Mouse (Mus musculus) CD4-positive, CD25-positive, alpha-beta regulatory T cell, adult 4 months (primary cell): ENCODE measurements around the gene Olfr615. TPM values are rescaled to one million over a fixed set of nuclear protein-coding genes. Genes with fewer than 3 reads are reported as not detected.
"Not testable (repeated sequence)": the region's sequence is repeated elsewhere in the genome, so short reads cannot be mapped to it uniquely, and the experiment has no call there.

Experiments used
- ATAC-seq: one replicate; pipeline ENCODE4 v1.8.0; 2017
- polyA plus RNA-seq, 2 experiments: library from polyadenylated mRNA; unstranded; fragments of 100-300 nt; shearing (Covaris generic); gene quantifications; one replicate each; pipeline ENCODE4 v1.2.1; 2017

Olfr615 gene
- not detected for polyA plus RNA-seq

DNA sequence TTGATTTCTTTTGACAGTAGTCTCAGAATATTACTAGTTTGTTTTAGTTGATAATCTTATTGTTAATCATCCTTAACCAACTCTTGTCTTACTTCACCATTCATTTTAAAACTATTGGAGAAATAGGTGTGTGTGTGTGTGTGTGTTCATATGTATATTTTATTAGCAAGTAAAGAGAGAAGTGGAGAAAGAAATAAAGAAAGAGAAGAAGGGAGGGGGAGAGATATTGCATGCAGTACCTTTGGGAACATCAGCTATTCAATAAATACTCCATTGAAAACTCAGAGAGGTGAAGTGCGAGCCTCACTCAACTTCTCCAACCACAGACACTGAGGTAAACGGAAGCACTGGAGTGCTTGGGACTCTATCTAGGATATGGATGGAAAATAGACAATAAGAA lies at the start of gene Olfr615:
TSS of gene Olfr615 (plus strand) at position 301 of the 400 bp plus-strand sequence.
- ATAC-seq, result no peak

DNA sequence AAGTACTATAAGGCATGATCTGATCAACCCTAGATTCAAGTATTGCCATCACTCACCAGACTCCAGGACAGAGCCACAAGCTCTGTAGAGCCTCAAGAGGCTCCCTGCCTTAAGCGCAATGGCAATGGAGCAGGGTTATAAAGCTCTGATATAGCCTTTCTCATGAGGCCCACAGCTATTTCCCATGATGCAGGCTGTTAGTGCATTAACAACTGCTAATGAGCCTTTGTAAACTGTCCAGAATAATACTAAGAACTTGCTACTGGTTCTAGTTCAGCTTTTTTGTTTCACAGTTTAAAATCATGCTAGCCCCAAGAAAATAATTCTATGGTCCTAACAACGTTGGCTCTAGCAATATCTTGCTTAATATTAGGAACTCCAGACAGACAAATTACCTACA lies 43.9 kb upstream of the Olfr615 start, which contains the start of gene Olfr610:
TSS of gene Olfr610 (minus strand) at position 101 of the 400 bp plus-strand sequence.
- ATAC-seq, result no peak

DNA sequence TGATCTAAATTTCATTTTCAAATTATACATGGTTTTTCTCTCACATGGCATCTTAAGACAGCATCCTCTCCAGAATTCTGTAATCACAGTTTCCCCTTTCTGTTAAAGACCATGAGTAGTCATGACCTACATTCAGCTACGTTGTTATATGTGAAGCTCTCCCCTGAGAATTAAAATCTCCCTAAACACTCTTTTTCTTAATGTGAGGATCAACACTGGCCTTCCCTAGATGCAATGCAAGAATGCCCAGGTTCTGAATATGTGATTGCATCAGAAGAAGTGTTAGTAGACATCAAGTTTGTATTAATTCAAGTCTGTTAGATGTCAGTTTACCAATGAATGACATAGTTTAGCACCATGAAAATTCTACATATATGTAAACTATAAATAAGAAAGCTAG lies 35.1 kb upstream of the Olfr615 start, which contains the start of gene Olfr611:
TSS of gene Olfr611 (minus strand) at position 101 of the 400 bp plus-strand sequence.
- ATAC-seq, result not testable (repeated sequence)

DNA sequence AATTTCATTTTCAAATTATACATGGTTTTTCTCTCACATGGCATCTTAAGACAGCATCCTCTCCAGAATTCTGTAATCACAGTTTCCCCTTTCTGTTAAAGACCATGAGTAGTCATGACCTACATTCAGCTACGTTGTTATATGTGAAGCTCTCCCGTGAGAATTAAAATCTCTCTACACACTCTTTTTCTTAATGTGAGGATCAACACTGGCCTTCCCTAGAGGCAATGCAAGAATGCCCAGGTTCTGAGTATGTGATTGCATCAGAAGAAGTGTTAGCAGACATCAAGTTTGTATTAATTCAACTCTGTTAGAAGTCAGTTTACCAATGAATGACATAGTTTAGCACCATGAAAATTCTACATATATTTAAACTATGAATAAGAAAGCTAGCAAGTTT lies 13.3 kb upstream of the Olfr615 start, which contains the start of gene Olfr612:
TSS of gene Olfr612 (minus strand) at position 101 of the 400 bp plus-strand sequence.
- not testable (repeated sequence) for ATAC-seq

DNA sequence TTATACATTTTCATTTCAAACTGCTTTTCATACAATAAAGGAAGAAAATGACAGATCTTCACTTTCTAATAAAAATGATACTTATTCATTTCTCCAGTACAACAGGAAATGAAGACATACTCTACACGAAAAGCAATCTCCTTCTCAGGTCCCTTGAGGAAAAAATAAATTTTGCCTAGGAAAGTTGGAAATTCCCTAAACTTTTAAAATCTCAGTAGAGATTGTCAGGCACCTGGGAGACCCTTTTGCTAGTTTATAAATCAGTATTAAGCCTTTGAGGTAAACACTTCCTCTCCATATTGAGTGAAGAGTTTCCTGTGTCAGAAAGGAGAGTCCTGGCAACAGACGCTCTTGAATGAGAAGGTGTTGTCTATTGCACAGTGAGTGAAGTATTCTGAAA lies 8.1 kb upstream of the Olfr615 start, which contains the start of gene Olfr613:
TSS of gene Olfr613 (plus strand) at position 301 of the 400 bp plus-strand sequence.
- ATAC-seq, result no peak

DNA sequence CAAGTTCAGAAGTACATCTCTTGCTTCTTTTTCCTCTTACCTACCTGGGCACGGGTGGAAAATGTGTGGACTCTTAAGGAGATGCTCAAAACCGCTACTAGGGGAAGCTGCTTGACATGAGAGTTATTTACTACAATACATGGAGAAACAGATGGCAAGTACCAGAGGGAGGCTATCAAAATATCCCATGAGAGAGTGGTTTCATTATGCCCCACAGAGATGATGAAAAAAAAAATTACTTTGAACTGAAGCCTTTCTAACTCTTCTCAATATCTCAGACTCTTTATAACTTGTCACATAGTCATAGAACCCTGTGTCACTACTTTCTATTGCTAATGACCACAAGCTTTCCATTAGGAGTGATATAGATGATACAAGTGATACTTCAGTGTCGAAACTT lies 13.2 kb downstream of the Olfr615 start, which contains the start of gene Olfr616:
TSS of gene Olfr616 (minus strand) at position 101 of the 400 bp plus-strand sequence.
- no peak for ATAC-seq

DNA sequence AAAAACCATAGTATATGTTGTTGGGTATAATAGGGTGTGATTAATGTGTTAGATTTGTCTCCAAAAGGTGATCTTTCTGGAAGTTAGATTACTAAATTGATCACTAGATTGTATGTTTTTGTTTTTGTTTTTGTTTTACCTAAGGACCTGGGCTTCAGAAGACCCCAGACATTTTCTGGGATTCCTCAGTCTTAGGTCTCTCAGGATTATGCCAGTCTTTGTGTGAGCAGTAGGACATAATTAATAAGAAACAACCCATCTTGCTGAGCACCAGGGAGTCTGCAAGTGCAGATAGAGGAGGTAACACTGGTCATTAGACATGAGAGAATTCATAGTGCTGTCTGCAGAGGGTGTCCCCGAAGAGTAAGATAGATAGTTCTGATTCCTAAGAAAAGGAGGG lies 16.9 kb downstream of the Olfr615 start, which contains the start of gene Olfr617:
TSS of gene Olfr617 (plus strand) at position 301 of the 400 bp plus-strand sequence.
- no peak for ATAC-seq

DNA sequence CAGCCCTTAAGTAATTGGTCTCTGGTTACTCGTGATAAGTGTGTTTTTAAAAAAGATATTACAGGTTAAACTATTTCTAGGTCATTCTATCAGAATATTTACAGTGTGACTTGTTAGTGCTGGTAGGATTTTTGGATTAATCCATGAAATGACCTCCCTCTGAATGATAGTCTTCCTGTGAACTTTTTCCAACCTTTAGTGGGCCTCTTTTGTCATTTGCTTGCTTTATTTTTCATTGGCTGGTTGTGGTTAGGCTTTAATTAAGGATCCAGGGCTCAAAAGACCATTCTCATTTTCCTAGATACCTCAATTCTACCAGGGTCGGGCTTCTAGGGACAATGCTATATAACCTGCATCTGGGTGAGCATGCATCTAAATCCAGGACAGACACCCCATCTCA lies 33.9 kb downstream of the Olfr615 start, which contains the start of gene Olfr618:
TSS of gene Olfr618 (plus strand) at position 301 of the 400 bp plus-strand sequence.
- no peak for ATAC-seq

DNA sequence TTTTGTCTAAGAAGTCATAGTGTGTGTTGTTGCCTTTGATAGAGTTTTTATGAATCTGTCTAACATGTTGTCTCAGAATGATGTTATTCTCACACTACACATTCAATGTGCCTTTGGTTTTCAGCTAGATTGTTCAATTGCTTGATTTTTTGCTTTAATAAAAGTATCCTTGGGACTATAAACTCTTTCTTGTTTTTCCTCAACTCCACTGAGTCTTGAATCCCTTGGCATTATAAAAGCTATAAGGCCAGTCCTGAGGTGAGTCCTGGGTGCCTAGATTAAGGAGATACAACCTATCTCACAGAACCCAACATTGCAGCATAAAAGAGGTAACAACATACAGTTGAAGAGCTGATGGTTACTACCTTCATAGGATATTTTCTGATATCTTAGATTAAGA lies 44.4 kb downstream of the Olfr615 start, which contains the start of gene Olfr619:
TSS of gene Olfr619 (plus strand) at position 301 of the 400 bp plus-strand sequence.
- ATAC-seq, result no peak

DNA sequence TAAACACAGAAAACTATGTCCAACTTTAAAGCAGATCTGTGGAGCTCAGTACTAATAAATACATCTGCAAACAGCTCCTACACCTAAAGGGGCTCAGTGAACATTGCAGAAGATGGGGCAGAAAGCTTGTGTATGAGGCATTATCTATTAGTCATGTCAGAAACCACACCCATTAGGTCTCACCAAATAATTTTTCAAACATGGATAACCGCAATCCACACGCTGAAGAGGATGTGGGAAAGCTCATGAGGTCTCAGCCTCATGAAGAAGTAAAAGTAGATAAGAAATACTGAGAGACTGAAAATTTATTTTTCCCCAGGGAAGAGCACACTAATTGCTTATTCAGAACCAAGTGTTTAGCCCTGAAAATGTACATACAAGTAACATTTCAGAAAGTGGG lies 51.5 kb downstream of the Olfr615 start:
- ATAC-seq, result no peak

DNA sequence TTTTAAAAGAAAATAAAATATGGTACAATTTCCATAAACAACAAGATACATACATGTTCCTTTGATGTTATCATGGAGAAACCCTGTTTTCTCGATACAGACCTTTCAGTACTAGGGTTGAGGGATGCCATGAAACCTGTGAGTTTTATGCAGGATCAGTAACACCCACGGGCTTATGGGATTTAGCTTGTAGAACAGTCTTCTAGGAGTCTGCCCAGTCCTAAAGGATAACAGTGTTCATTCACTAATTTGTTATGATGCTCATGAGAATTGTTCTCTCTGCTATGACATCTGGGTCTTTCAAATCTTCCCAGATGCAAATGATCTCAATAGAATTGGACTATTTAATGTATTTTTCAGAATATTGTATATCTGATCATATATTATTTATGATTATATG lies 56.6 kb downstream of the Olfr615 start, which contains the start of gene Olfr620:
TSS of gene Olfr620 (minus strand) at position 101 of the 400 bp plus-strand sequence.
- no peak for ATAC-seq

Other genes with a start within 250 kb of the Olfr615 start
- gene Olfr597, start 239.8 kb upstream of the Olfr615 start, polyA plus RNA-seq, result not detected
- not detected for gene Olfr598, start 232.5 kb upstream of the Olfr615 start, polyA plus RNA-seq
- gene Olfr599, start 220.2 kb upstream of the Olfr615 start, polyA plus RNA-seq, result not detected
- gene Olfr600, start 206.4 kb upstream of the Olfr615 start, polyA plus RNA-seq, result not detected
- gene Olfr601, start 193.4 kb upstream of the Olfr615 start, polyA plus RNA-seq, result under 1 TPM in 1 of 2 experiments, not detected in 1; 0.19 TPM
- under 1 TPM in 1 of 2 experiments, not detected in 1; 0.67 TPM for gene Olfr603, start 169.9 kb upstream of the Olfr615 start, polyA plus RNA-seq
- not detected for gene Usp17lc, start 141.0 kb upstream of the Olfr615 start, polyA plus RNA-seq
- not detected for gene Olfr605, start 110.6 kb upstream of the Olfr615 start, polyA plus RNA-seq
- gene Olfr606, start 107.0 kb upstream of the Olfr615 start, polyA plus RNA-seq, result not detected
- gene Olfr607, start 91.9 kb upstream of the Olfr615 start, polyA plus RNA-seq, result under 1 TPM in 1 of 2 experiments, not detected in 1; 0.12 TPM
- not detected for gene Olfr608, start 86.2 kb upstream of the Olfr615 start, polyA plus RNA-seq
- gene Olfr609, start 58.0 kb upstream of the Olfr615 start, polyA plus RNA-seq, result not detected
- gene Olfr610, start 44.0 kb upstream of the Olfr615 start, polyA plus RNA-seq, result not detected
- not detected for gene Olfr611, start 35.2 kb upstream of the Olfr615 start, polyA plus RNA-seq
- not detected for gene Olfr612, start 13.4 kb upstream of the Olfr615 start, polyA plus RNA-seq
- gene Olfr613, start 8.0 kb upstream of the Olfr615 start, polyA plus RNA-seq, result not detected
- gene Olfr616, start 13.1 kb downstream of the Olfr615 start, polyA plus RNA-seq, result not detected
- gene Olfr617, start 17.0 kb downstream of the Olfr615 start, polyA plus RNA-seq, result not detected
- gene Olfr618, start 34.0 kb downstream of the Olfr615 start, polyA plus RNA-seq, result not detected
- gene Olfr619, start 44.5 kb downstream of the Olfr615 start, polyA plus RNA-seq, result not detected
- gene Olfr620, start 56.5 kb downstream of the Olfr615 start, polyA plus RNA-seq, result 1 to 10 TPM in 1 of 2 experiments, not detected in 1; 1.3 TPM
- not detected for gene Olfr622, start 86.6 kb downstream of the Olfr615 start, polyA plus RNA-seq
- gene Olfr623, start 107.6 kb downstream of the Olfr615 start, polyA plus RNA-seq, result not detected
- not detected for gene Olfr624, start 115.1 kb downstream of the Olfr615 start, polyA plus RNA-seq
- not detected for gene Olfr625-ps1, start 126.6 kb downstream of the Olfr615 start, polyA plus RNA-seq
- gene Olfr243, start 158.6 kb downstream of the Olfr615 start, polyA plus RNA-seq, result not detected
- not detected for gene Olfr628, start 174.3 kb downstream of the Olfr615 start, polyA plus RNA-seq
- gene Olfr629, start 188.9 kb downstream of the Olfr615 start, polyA plus RNA-seq, result not detected
- gene Olfr630, start 201.3 kb downstream of the Olfr615 start, polyA plus RNA-seq, result not detected
- gene Olfr69, start 215.5 kb downstream of the Olfr615 start, polyA plus RNA-seq, result not detected
- not detected for gene Olfr68, start 223.6 kb downstream of the Olfr615 start, polyA plus RNA-seq
- not detected for gene Olfr67, start 235.7 kb downstream of the Olfr615 start, polyA plus RNA-seq